Mouse (Mus musculus) small intestine, adult 2 months (tissue): ENCODE results near the gene Stab1. TPM values are rescaled to one million over a fixed set of nuclear protein-coding genes. Genes with fewer than 3 reads are reported as not detected.

Experiments
- H3K27ac ChIP-seq: fragments of 200-500 bp; 2 replicates; pipeline ENCODE4 v1.5.1; 2012; ENCODE audit warnings: low read depth, low read length, control low read depth, inconsistent platforms; ENCODE audit not compliant: insufficient read depth
- H3K27me3 ChIP-seq: fragments of 200-500 bp; 2 replicates; pipeline ENCODE4 v1.6.1; 2012; ENCODE audit warnings: mild to moderate bottlenecking, moderate library complexity, low read length, inconsistent platforms; ENCODE audit not compliant: control insufficient read depth, insufficient read depth
- H3K36me3 ChIP-seq: fragments of 200-500 bp; 2 replicates; pipeline ENCODE4 v1.6.1; 2012; ENCODE audit warnings: mild to moderate bottlenecking, low read length, control low read depth, inconsistent platforms; ENCODE audit not compliant: control insufficient read depth, insufficient read depth
- H3K4me1 ChIP-seq: fragments of 200-500 bp; 2 replicates; pipeline ENCODE4 v1.6.1; 2012; ENCODE audit warnings: low read length, inconsistent platforms, mixed read lengths; ENCODE audit not compliant: control insufficient read depth, insufficient read depth, insufficient read length
- H3K4me3 ChIP-seq: fragments of 200-500 bp; 2 replicates; pipeline ENCODE4 v1.5.1; 2012; ENCODE audit warnings: low read depth, mild to moderate bottlenecking, control low read depth, inconsistent platforms, low read length, moderate library complexity
- CTCF ChIP-seq: fragments of 200-500 bp; IDR thresholded peaks from 2 replicates; pipeline ENCODE4 v1.5.1; 2012; ENCODE audit warnings: low read depth, mild to moderate bottlenecking, control low read depth, inconsistent platforms, low read length, moderate library complexity, mixed read lengths; ENCODE audit not compliant: insufficient replicate concordance, insufficient read length; ENCODE audit errors: extremely low read depth
- POLR2A ChIP-seq: fragments of 200-500 bp; IDR thresholded peaks from 2 replicates; pipeline ENCODE4 v1.6.1; 2012; ENCODE audit warnings: low read depth, mild to moderate bottlenecking, control low read depth, inconsistent platforms, low read length, moderate library complexity
- WGBS: fragments of 180-500 bp; shearing (Covaris S2); methylation state at CpG from one replicate; pipeline ENCODE4 v1.1.7; 2018; 5-methylcytosine and 5-hydroxymethylcytosine counted together
- polyA plus RNA-seq: library from polyadenylated mRNA; depleted of rRNA; stranded (reverse); fragments of >200 nt; gene quantifications from 2 replicates; pipeline ENCODE4 v1.2.3, GENCODE M21; 2012

Gene Stab1
- polyA plus RNA-seq, 1 experiment = 65.4 TPM

- H3K36me3 ChIP-seq = peaks cover 68% of the 10 kb centered on the region
- no peak overlapping the region for H3K4me3 ChIP-seq
- no peak for TF ChIP-seq CTCF
- 92% methylated on average over 12 of the region's 12 CpGs for WGBS
- H3K4me1 ChIP-seq = peaks cover 7% of the 10 kb centered on the region
- no peak overlapping the region for H3K27ac ChIP-seq
- H3K27me3 ChIP-seq = no peaks in the 10 kb centered on the region
Measured at GRCm38 (mm10) chr14:31184195-31184594, 15.8 kb upstream of the Stab1 start.

DNA sequence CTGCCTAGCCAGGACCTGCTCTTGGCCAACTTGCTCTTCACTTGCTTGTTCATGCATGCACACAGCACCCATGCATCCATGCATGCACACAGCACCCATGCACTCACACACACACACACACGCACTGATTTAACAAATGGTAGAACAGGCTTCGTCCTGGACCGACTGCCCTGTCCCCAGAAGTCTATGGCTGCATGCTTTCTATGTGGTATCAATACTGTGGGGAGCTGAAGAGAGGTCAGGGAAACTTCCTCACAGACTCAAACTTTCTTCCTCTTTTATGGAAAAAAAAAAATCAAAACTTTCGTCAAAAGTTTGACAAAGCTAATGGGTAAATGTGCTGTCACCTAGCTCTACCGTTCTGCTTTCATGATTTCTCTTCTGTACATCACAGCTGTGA is 15.1 kb upstream of the Stab1 start:
- TF ChIP-seq POLR2A (no peak), CTCF (no peak)
- H3K4me3 ChIP-seq = no peak overlapping the region
- H3K27ac ChIP-seq = 0 out of 2 replicates have a peak overlapping the region, but pooled peaks have one; percentile 3
- WGBS = 80% methylated on average over 5 of the region's 5 CpGs
- peaks cover 7% of the 10 kb centered on the region for H3K4me1 ChIP-seq
- no peaks in the 10 kb centered on the region for H3K27me3 ChIP-seq
- H3K36me3 ChIP-seq = peaks cover 62% of the 10 kb centered on the region

DNA sequence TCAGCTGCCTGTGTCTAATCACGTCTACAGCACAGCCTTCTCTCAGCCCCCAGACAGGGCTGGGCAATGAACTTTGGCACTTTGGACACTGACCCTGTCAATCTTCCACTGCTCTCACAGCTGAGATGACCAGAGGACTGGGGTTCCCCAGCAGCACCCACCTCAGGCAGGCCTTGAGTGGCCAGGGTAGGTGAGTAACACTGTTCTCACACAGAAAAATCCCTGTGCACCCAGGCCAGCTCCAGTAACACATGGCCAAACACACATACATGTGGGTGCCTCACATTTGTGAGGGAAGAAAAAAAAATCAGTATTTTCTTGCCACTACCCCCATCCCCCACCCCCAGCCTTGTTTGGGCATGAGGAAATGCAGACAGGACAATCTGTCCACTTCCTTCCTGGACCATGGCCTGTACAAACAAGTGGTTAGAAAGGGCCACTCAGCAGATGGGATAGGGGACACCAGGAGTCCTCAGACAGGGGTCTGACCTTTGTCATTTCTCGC is 14.4 kb upstream of the Stab1 start:
- TF ChIP-seq POLR2A (no peak), CTCF (no peak)
- Histone ChIP-seq H3K4me3 (no peak overlapping the region), H3K27me3 (no peaks in the 10 kb centered on the region), H3K36me3 (peaks cover 62% of the 10 kb centered on the region), H3K27ac (no peak overlapping the region), H3K4me1 (peaks cover 7% of the 10 kb centered on the region)
- 54% methylated on average over 2 of the region's 2 CpGs for WGBS

- Histone ChIP-seq H3K36me3 (peaks cover 64% of the 10 kb centered on the region), H3K4me1 (peaks cover 7% of the 10 kb centered on the region), H3K27ac (no peak overlapping the region), H3K27me3 (no peaks in the 10 kb centered on the region), H3K4me3 (no peak overlapping the region)
- TF ChIP-seq POLR2A (no peak), CTCF (no peak)
- 88% methylated on average over 4 of the region's 4 CpGs for WGBS
Measured at GRCm38 (mm10) chr14:31181512-31181911, 13.1 kb upstream of the Stab1 start.

DNA sequence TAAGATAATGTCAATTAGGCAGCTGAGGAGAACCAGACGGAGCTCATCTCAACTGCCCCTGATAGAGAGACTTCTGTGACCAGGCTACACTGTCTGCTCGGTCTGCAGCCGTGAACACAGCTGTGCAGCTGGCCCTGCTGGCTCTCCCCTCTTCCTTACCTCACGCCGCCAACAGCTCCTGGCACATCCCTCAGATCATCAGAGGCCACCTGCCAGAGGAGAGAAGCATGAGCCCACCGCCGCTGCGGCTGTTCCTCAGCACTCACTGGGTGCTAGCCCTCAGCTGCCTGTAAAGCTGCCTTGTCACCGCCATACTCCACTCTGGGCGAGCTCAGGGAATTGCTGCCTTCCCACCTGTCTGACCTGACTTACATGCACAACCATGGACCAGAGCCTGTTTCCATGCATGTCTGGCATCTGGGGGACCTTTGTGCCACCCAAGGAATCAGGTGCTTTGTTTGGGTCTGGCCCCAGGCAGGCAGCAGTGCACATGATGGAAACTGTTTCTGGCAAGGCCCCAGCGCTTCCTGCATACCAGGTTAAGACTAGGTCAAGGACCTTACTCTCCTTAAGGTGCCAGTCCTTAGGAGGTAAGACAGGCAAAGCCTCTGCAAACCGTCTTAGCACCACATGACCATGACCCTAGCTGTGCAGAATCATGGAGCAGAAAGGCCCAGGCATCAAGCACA is 11.4 kb upstream of the Stab1 start:
- Histone ChIP-seq H3K27me3 (no peaks in the 10 kb centered on the region), H3K4me1 (peaks cover 7% of the 10 kb centered on the region), H3K36me3 (peaks cover 69% of the 10 kb centered on the region), H3K4me3 (no peak overlapping the region), H3K27ac (no peak overlapping the region)
- WGBS = 92% methylated on average over 12 of the region's 12 CpGs
- TF ChIP-seq CTCF (no peak), POLR2A (no peak)

DNA sequence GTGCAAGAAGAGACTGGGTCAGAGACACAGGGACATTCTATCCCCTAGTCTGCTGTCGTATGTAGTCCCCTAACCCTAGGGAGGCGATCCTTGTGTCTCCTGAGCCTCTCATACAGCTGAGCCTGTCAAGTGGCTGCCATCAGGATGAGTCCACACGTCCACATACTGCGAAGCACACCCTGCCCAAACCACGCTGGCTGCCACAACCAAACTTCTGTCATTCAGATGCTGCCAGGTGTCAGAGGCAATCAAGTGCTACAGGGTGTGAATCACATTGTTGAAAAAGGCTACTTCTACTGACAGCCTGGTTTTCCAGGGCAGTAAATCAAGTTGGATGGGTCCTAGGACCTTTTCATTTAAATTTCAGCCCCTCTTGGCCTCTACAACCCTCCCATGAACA is 9.3 kb upstream of the Stab1 start:
- WGBS = 94% methylated on average over 5 of the region's 5 CpGs
- TF ChIP-seq POLR2A (no peak), CTCF (no peak)

DNA sequence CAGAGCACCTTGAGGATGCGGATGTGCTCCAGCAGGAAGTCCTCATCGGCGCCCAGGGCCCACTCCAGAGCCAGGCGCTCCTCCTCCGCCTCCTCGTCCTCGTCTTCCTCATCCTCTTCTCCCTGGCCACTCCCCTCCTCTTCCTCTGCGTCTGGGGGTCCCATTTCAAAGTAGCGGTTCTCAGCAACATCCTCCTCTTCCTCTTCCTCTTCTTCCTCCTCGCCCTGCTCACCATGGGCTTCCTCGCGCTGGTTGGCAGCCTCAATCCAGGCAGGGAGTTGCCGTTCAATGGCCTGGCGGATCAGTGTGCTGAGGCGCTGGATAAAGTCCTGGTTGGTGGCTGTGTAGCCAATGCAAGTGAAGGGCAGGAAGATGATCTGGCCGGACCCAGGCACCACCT is 8.8 kb upstream of the Stab1 start:
- H3K4me1 ChIP-seq = no peaks in the 10 kb centered on the region; the same call in 1 of the 2 replicates
- no peak overlapping the region for H3K4me3 ChIP-seq
- H3K36me3 ChIP-seq = peaks cover 80% of the 10 kb centered on the region
- H3K27ac ChIP-seq = no peak overlapping the region
- TF ChIP-seq CTCF (no peak), POLR2A (no peak)
- no peaks in the 10 kb centered on the region for H3K27me3 ChIP-seq
- 91% methylated on average over 16 of the region's 16 CpGs for WGBS

More for the DNA sequence above, 9.3 kb upstream of the Stab1 start:
- H3K27me3 ChIP-seq = no peaks in the 10 kb centered on the region
- peaks cover 80% of the 10 kb centered on the region for H3K36me3 ChIP-seq
- no peak overlapping the region for H3K27ac ChIP-seq
- H3K4me1 ChIP-seq = peaks cover under 1% of the 10 kb centered on the region; the same call in 1 of the 2 replicates
- H3K4me3 ChIP-seq = no peak overlapping the region

DNA sequence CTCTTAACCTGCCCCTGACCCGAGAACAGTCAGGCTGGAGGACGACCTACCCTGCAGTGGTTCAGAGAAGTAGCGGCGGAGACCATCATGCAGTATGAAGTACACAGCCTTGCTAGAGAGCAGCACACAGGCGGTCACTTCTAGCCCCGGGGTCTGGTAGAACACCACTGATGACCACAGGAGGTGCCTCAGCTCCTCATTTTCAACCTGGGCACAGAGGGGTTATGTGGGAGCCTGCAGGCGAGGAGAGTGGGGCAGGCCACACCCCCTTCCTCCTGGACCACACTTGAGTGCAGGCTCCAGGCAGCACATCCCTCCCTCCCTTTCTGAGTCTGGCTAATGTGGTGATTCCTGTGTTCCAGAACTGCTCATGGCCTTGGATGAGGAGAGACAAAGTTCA is 5.1 kb upstream of the Stab1 start:
- TF ChIP-seq CTCF = no peak
- TF ChIP-seq POLR2A = no peak
- WGBS = 89% methylated on average over 7 of the region's 7 CpGs
- Histone ChIP-seq H3K27me3 (no peaks in the 10 kb centered on the region), H3K27ac (no peak overlapping the region), H3K4me1 (no peaks in the 10 kb centered on the region), H3K4me3 (no peak overlapping the region), H3K36me3 (peaks cover 77% of the 10 kb centered on the region)
